Mouse (Mus musculus) neural tube, embryonic 15.5 days (tissue): ENCODE measurements around the gene Slc50a1. TPM values are rescaled to one million over a fixed set of nuclear protein-coding genes. Genes with fewer than 3 reads are reported as not detected.
A peak's percentile ranks its signal among the peaks of the same experiment; 100 is the strongest.

Experiments
- ATAC-seq: fragments of 200-750 bp; cut with Nextera tagmentation; 2 replicates; pipeline ENCODE4 v1.8.0; 2017; ENCODE audit warnings: mild to moderate bottlenecking, moderate TSS enrichment, moderate library complexity; ENCODE audit not compliant: low FRiP score
- H3K27ac ChIP-seq: fragments of 300-500 bp; sonication (generic); replicated peaks from 2 replicates; pipeline ENCODE4 v1.5.1; 2015; ENCODE audit warnings: mild to moderate bottlenecking, inconsistent platforms
- H3K27me3 ChIP-seq: fragments of 300-500 bp; sonication (generic); replicated peaks from 2 replicates; pipeline ENCODE4 v1.6.1; 2015; ENCODE audit warnings: inconsistent platforms
- H3K36me3 ChIP-seq: fragments of 300-500 bp; sonication (generic); 2 replicates; pipeline ENCODE4 v1.6.1; 2015; ENCODE audit warnings: inconsistent platforms
- H3K4me1 ChIP-seq: fragments of 300-500 bp; sonication (generic); 2 replicates; pipeline ENCODE4 v1.6.1; 2015; ENCODE audit warnings: inconsistent platforms
- H3K4me2 ChIP-seq: fragments of 300-500 bp; sonication (generic); 2 replicates; pipeline ENCODE4 v1.6.1; 2015; ENCODE audit warnings: inconsistent platforms, mild to moderate bottlenecking, moderate library complexity
- H3K4me3 ChIP-seq: fragments of 300-500 bp; sonication (generic); replicated peaks from 2 replicates; pipeline ENCODE4 v1.5.1; 2015; ENCODE audit warnings: mild to moderate bottlenecking, inconsistent platforms
- H3K9ac ChIP-seq: fragments of 300-500 bp; sonication (generic); replicated peaks from 2 replicates; pipeline ENCODE4 v1.6.1; 2015; ENCODE audit warnings: mild to moderate bottlenecking, inconsistent platforms
- H3K9me3 ChIP-seq: fragments of 300-500 bp; sonication (generic); replicated peaks from 2 replicates; pipeline ENCODE4 v1.6.1; 2016; ENCODE audit warnings: inconsistent platforms
- WGBS: fragments of 180-500 bp; shearing (Covaris S2); methylation state at CpG from one replicate; pipeline ENCODE4 v1.1.7; 2015; ENCODE audit warnings: mixed read lengths; 5-methylcytosine and 5-hydroxymethylcytosine counted together
- polyA plus RNA-seq: library from polyadenylated mRNA; unstranded; fragments of >200 nt; fragmentation: Nextera tagmentation; extraction: Ambion mirVana; gene quantifications from 2 replicates; pipeline ENCODE4 v1.2.1, GENCODE M21; 2015

The Slc50a1 gene
- polyA plus RNA-seq: 40.9 and 49.3 TPM in 2 replicates

- Histone ChIP-seq H3K4me1 (peaks cover 51% of the 10 kb centered on the region), H3K36me3 (no peaks in the 10 kb centered on the region), H3K4me3 (peak within 1 kb of the TSS; percentile 57), H3K9me3 (no peaks in the 10 kb centered on the region), H3K27ac (peak within 1 kb of the TSS; percentile 81), H3K9ac (peak within 1 kb of the TSS; percentile 61), H3K27me3 (no peaks in the 10 kb centered on the region), H3K4me2 (peak within 1 kb of the TSS; percentile 70)
- WGBS: 3% methylated on average over 39 of the region's 39 CpGs
- peak; percentile 61 for ATAC-seq
Observed at GRCm38 (mm10) chr3:89270051-89270755, at the start of gene Slc50a1. Gene Slc50a1 (minus strand): TSS chr3:89270570.

DNA sequence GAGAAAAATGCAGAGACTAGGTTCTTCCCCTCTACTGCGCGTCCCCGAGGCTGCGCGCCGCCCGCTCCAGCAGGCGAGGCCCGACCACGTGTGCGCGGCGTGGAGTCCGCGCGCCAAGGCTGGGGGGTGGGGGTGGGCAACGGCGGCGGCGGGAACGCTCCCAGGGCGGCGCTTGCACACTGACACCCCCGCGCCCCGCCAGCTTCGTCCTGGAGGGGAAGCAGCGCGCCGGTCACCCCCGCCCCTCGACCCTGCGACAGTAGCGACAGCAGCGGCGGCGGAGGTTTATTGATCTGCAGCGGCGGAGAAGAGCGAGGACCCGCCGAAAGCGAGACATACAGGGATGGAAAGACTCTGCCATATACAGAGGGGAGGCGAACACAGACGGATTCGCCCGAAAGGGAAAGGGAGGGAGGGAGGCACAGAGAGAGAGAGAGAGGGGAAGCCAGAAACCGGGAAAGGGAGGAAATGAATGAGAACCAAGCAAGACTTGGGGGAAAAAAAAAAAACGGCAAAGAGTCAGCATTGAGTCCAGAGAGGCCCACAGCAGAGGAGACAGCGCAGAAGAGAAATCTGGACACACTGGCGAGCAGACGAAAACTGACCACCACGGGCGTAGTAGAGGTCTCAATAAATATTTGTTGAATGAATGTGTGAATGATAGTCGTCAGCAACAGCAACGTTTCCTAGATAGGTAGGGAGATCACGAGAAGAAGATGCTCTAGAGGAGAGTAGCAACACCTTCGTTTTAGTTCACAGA, 49.4 kb upstream of the Slc50a1 start:
- 2% methylated on average over 57 of the region's 58 CpGs for WGBS
- peak overlapping the region; percentile 86 for H3K4me2 ChIP-seq
- H3K36me3 ChIP-seq: peaks cover 6% of the 10 kb centered on the region
- ATAC-seq: no peak
- H3K4me1 ChIP-seq: peaks cover 72% of the 10 kb centered on the region
- H3K9me3 ChIP-seq: no peaks in the 10 kb centered on the region
- H3K27me3 ChIP-seq: no peaks in the 10 kb centered on the region
- peak overlapping the region; percentile 98 for H3K27ac ChIP-seq
- H3K9ac ChIP-seq: peak overlapping the region; percentile 91
- H3K4me3 ChIP-seq: peak overlapping the region; percentile 81

DNA sequence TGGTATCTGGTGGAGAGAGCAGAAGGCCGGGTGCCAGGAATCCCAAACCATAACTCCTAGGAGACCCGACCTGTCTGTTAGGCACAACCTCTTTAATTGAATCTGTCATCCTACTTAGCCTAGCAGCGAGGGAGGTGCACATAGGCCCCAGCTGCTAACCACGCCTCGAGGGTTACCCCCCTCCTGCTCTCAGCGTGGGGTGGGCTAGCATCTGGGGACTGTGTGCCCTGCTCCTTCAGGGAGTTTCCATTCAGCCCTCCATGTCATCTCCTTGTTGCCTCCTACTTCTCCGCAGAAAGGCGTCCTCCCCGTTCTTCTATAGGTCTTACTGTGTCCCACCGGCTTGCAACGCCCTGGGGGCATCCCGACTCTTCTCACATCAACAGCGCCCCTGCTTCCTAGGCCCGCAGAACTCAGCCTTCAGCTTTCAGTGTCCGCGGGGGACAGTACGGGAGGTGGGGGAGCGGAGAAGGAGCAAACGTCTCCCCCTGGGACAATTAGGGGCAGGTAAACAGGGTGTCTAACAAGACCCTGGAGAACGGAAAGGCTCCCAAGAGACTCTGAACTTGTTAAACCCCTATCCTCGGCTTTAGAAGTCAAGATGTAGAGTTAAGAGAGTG, 48.7 kb upstream of the Slc50a1 start:
- H3K4me1 ChIP-seq: peaks cover 73% of the 10 kb centered on the region
- 8% methylated on average over 21 of the region's 21 CpGs for WGBS
- no peak for ATAC-seq

GRCm38 (mm10) chr3:89318316-89318715, 47.9 kb upstream of the Slc50a1 start:
- no peak for ATAC-seq
- H3K4me3 ChIP-seq: no peak overlapping the region
- H3K9me3 ChIP-seq: no peaks in the 10 kb centered on the region
- no peaks in the 10 kb centered on the region for H3K27me3 ChIP-seq
- H3K9ac ChIP-seq: no peak overlapping the region
- H3K27ac ChIP-seq: no peak overlapping the region
- peaks cover 73% of the 10 kb centered on the region for H3K4me1 ChIP-seq
- WGBS: 68% methylated on average over 8 of the region's 8 CpGs
- H3K36me3 ChIP-seq: peaks cover 16% of the 10 kb centered on the region
- H3K4me2 ChIP-seq: no peak overlapping the region; the same call in 1 of the 2 replicates

More for the DNA sequence above, 48.7 kb upstream of the Slc50a1 start:
- Histone ChIP-seq H3K9me3 (no peaks in the 10 kb centered on the region), H3K36me3 (peaks cover 13% of the 10 kb centered on the region), H3K27me3 (no peaks in the 10 kb centered on the region), H3K4me2 (peak overlapping the region; percentile 86), H3K9ac (peak overlapping the region; percentile 91), H3K27ac (peak overlapping the region; percentile 98), H3K4me3 (peak overlapping the region; percentile 81)

DNA sequence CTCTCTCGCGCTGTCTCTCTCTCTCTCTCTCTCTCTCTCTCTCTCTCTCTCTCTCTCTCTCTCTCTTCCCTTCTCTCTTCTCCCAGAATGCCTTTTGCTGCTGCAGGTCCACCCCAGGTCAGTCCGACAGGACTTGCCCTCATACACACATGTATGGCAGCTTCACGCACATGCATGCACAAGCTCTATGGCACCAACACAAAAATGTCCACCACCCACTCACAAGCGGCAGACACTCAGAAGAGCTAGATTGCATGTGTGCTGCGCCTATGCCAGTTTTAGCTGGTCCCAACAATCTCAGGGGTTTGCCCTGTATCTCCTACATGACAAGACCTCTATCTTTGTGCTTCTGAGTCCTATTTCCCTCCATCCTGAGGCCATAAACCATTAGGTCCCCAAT, 46.9 kb upstream of the Slc50a1 start:
- ATAC-seq: no peak
- H3K4me1 ChIP-seq: peaks cover 69% of the 10 kb centered on the region
- H3K4me2 ChIP-seq: peak overlapping the region; percentile 54
- WGBS: 56% methylated on average over 6 of the region's 6 CpGs
- H3K9ac ChIP-seq: 0 out of 2 replicates have a peak overlapping the region, but pooled peaks have one; percentile 3
- H3K36me3 ChIP-seq: peaks cover 19% of the 10 kb centered on the region
- peak overlapping the region; percentile 51; the same call in 1 of the 2 replicates for H3K27ac ChIP-seq
- no peak overlapping the region; the same call in 1 of the 2 replicates for H3K4me3 ChIP-seq
- no peaks in the 10 kb centered on the region for H3K9me3 ChIP-seq
- H3K27me3 ChIP-seq: no peaks in the 10 kb centered on the region

- no peak overlapping the region; the same call in 1 of the 2 replicates for H3K4me3 ChIP-seq
- H3K9me3 ChIP-seq: no peaks in the 10 kb centered on the region
- H3K36me3 ChIP-seq: peaks cover 19% of the 10 kb centered on the region
- 0 out of 2 replicates have a peak overlapping the region, but pooled peaks have one; percentile 20 for H3K9ac ChIP-seq
- H3K4me1 ChIP-seq: peaks cover 69% of the 10 kb centered on the region
- ATAC-seq: peak; percentile 6; the same call in 1 of the 2 replicates
- no peaks in the 10 kb centered on the region for H3K27me3 ChIP-seq
- 0% methylated on average over 4 of the region's 4 CpGs for WGBS
- peak overlapping the region; percentile 54 for H3K4me2 ChIP-seq
- peak overlapping the region; percentile 51; the same call in 1 of the 2 replicates for H3K27ac ChIP-seq
Observed at GRCm38 (mm10) chr3:89316833-89317232, 46.5 kb upstream of the Slc50a1 start.

DNA sequence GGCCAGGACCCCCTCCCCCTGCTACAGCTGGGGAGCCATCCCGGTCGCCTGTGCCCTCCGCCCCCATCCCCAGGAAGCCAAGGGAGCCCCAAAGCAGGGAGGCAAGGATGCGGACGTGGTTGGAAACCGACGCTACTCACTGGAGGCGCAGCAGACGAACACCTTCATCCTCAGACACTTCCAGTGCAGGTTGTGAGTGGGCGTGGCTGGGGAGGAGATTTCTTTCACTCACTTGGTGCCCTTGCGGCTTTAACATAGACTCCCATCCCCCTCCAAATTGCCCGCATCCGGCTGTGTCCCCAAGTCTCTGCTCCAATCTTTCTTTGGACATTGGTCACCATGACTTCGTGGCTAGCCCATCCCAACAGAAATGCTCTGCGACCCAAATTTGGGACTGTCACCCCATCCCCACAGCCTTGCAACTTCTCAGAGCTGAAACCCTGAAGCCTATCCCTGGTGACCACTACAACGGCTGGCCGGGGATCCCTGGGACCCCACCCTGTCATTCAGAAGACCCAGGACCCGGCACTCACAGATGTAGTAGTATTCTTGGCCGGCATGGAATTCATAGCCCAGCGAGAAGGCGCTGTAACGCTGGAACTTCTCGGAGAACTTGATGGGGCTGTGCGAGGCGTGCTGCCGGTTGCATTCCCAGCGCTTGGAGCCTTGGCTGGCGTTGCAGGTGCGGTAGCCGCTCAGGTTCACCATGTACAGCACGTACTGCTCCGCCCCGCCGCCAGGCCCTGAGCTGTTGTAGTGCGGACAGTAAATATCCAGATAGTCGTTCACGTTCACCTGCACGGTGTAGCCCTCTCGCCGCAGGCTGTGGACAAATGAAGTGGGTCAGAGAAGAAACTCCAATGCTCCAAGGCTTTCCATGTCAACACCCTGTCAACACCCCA, 45.8 kb upstream of the Slc50a1 start:
- peaks cover 64% of the 10 kb centered on the region for H3K4me1 ChIP-seq
- WGBS: 10% methylated on average over 40 of the region's 40 CpGs

DNA sequence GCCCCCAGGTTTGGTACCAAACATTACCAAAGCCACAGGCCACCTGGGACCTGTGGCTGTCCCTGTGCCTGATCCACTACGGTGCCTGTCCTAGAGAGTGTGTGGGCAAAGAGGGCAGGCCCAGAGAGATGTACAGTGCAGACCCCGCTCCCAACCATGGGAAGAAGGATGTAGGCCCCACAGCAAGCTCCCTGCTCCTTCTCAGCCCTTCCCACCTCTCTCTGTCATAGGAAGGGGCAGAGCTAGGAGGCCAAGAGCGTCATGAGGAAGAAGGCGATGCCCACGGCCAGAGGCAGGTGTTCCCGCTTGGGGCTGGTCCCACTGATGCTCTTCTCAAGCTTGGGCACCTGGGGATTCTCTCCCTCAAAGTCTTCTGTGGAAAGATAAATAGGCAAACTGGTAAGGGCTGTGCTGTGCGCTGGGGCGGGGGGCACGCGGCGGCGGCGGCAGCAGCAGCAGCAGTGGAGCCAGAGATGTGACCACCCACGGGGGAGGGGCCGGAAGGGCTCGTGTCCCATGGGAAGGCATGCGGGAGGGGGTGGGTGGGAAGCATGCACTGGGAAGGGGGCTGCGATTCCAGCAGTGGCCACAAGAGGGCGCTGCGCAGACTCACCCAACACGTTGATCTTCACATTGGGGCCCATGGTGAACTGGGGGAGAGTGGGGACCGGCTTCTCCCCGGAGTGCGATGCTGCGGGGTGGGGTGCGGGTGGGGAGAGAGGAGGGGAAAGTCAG, 45.0 kb upstream of the Slc50a1 start:
- 0 out of 2 replicates have a peak, but pooled peaks have one; percentile 6 for ATAC-seq
- Histone ChIP-seq H3K4me3 (peak overlapping the region; percentile 25), H3K36me3 (peaks cover 19% of the 10 kb centered on the region), H3K27me3 (no peaks in the 10 kb centered on the region), H3K4me1 (peaks cover 56% of the 10 kb centered on the region), H3K9ac (no peak overlapping the region; the same call in 1 of the 2 replicates), H3K27ac (no peak overlapping the region), H3K9me3 (no peaks in the 10 kb centered on the region), H3K4me2 (peak overlapping the region; percentile 54)
- WGBS: 5% methylated on average over 26 of the region's 26 CpGs

More for the DNA sequence above, 45.8 kb upstream of the Slc50a1 start:
- Histone ChIP-seq H3K4me2 (peak overlapping the region; percentile 54), H3K9me3 (no peaks in the 10 kb centered on the region), H3K4me3 (no peak overlapping the region; the same call in 1 of the 2 replicates), H3K36me3 (peaks cover 19% of the 10 kb centered on the region), H3K9ac (peak overlapping the region; percentile 20; the same call in 1 of the 2 replicates), H3K27me3 (no peaks in the 10 kb centered on the region), H3K27ac (peak overlapping the region; percentile 48; the same call in 1 of the 2 replicates)
- ATAC-seq: no peak

DNA sequence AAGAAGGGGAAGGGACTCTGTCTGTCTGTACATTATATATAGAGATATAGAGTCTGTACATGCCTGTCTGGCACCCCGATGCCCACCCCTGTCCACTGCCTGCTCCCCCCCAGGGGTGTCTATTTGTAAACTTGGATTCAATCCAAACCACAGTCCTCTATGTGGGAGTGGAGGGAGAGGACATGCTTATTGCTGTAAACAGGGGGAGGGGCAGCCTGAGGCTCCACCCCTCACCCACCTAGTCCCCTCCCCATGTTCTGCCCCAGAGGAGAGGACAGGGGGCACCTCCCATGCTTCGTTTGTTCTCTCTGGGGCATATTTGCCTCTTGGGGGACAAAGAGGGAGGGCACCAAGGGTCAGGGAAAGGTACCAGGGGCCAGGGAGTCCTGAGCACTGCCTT, 44.4 kb upstream of the Slc50a1 start:
- peak overlapping the region; percentile 54; the same call in 1 of the 2 replicates for H3K4me2 ChIP-seq
- peaks cover 19% of the 10 kb centered on the region for H3K36me3 ChIP-seq
- no peak for ATAC-seq
- H3K4me1 ChIP-seq: peaks cover 50% of the 10 kb centered on the region
- no peaks in the 10 kb centered on the region for H3K9me3 ChIP-seq
- no peak overlapping the region for H3K27ac ChIP-seq
- H3K4me3 ChIP-seq: no peak overlapping the region
- H3K27me3 ChIP-seq: no peaks in the 10 kb centered on the region
- no peak overlapping the region for H3K9ac ChIP-seq
- WGBS: 42% methylated on average over 2 of the region's 2 CpGs

GRCm38 (mm10) chr3:89314340-89314739, 44.0 kb upstream of the Slc50a1 start:
- no peak overlapping the region for H3K9ac ChIP-seq
- peaks cover 46% of the 10 kb centered on the region for H3K4me1 ChIP-seq
- H3K36me3 ChIP-seq: peaks cover 19% of the 10 kb centered on the region
- H3K9me3 ChIP-seq: no peaks in the 10 kb centered on the region
- WGBS: 79% methylated on average over 5 of the region's 5 CpGs
- H3K4me3 ChIP-seq: no peak overlapping the region
- H3K27me3 ChIP-seq: no peaks in the 10 kb centered on the region
- ATAC-seq: no peak
- no peak overlapping the region for H3K4me2 ChIP-seq
- H3K27ac ChIP-seq: no peak overlapping the region
